Mouse (Mus musculus) kidney, adult 2 months (tissue): ENCODE results near the gene Mtr. TPM values are rescaled to one million over a fixed set of nuclear protein-coding genes. Genes with fewer than 3 reads are reported as not detected.

Experiments used
- DNase-seq: peaks from one replicate; pipeline ENCODE4 v3.0.0; 2021
- H3K27ac ChIP-seq: fragments of 200-500 bp; 2 replicates; pipeline ENCODE4 v1.5.1; 2012; ENCODE audit warnings: low read depth, low read length, control low read depth, inconsistent platforms; ENCODE audit not compliant: insufficient read depth
- H3K27me3 ChIP-seq: fragments of 200-500 bp; replicated peaks from 2 replicates; pipeline ENCODE4 v1.6.1; 2012; ENCODE audit warnings: mild to moderate bottlenecking, moderate library complexity, low read length, inconsistent platforms; ENCODE audit not compliant: control insufficient read depth, insufficient read depth
- H3K36me3 ChIP-seq: fragments of 200-500 bp; 2 replicates; pipeline ENCODE4 v1.6.1; 2012; ENCODE audit warnings: mild to moderate bottlenecking, moderate library complexity, low read length, inconsistent platforms; ENCODE audit not compliant: control insufficient read depth, insufficient read depth
- H3K4me1 ChIP-seq: fragments of 200-500 bp; 2 replicates; pipeline ENCODE4 v1.6.1; 2011; ENCODE audit warnings: low read length; ENCODE audit not compliant: control insufficient read depth, insufficient read depth
- H3K4me3 ChIP-seq: fragments of 200-500 bp; 2 replicates; pipeline ENCODE4 v1.5.1; 2011; ENCODE audit warnings: mild to moderate bottlenecking, low read depth, low read length, control low read depth; ENCODE audit not compliant: insufficient read depth
- CTCF ChIP-seq: fragments of 200-500 bp; conservative IDR thresholded peaks from 2 replicates; pipeline ENCODE4 v1.5.1; 2011; ENCODE audit warnings: low read depth, mild to moderate bottlenecking, control low read depth, low read length, moderate library complexity, mixed read lengths; ENCODE audit not compliant: insufficient read depth, insufficient read length
- POLR2A ChIP-seq: fragments of 200-500 bp; IDR thresholded peaks from one replicate; pipeline ENCODE4 v1.6.1; 2011; ENCODE audit warnings: low read depth, low read length, control low read depth
- WGBS: fragments of 180-500 bp; shearing (Covaris S2); methylation state at CpG from one replicate; pipeline ENCODE4 v1.1.7; 2018; 5-methylcytosine and 5-hydroxymethylcytosine counted together
- polyA plus RNA-seq: library from polyadenylated mRNA; depleted of rRNA; stranded (reverse); fragments of >200 nt; gene quantifications from 2 replicates; pipeline ENCODE4 v1.2.3, GENCODE M21; 2012

Mtr gene
- polyA plus RNA-seq, 1 experiment: 6.6 TPM

GRCm38 (mm10) chr13:12245938-12246337 is 12.0 kb downstream of the Mtr start:
- TF ChIP-seq POLR2A: no peak
- TF ChIP-seq CTCF: no peak
- Histone ChIP-seq H3K4me1 (peaks cover 7% of the 10 kb centered on the region; the same call in 1 of the 2 replicates), H3K36me3 (no peaks in the 10 kb centered on the region; the same call in 1 of the 2 replicates), H3K4me3 (no peak overlapping the region), H3K27me3 (no peaks in the 10 kb centered on the region), H3K27ac (no peak overlapping the region)
- 92% methylated on average over 2 of the region's 2 CpGs for WGBS
- DNase-seq: no peak

DNA sequence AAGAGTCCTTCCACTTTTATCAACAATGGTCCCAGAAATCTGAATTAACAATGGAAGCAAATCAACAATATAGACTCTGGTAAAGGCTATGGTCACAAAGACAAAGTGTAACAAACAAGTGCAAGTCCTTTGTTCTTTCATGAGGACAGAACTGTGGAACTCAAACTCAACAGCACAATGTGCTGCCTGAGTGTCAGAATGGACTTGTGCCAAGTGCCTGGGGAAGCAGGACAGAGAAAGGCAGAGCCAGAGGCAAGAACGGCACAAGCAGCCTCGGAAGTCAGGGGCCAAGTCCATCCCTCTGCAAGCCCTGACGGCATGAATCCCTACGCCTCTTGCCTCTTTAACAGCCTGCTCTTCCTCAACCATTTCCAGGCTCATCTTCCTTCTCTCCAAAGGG is 13.9 kb downstream of the Mtr start:
- TF ChIP-seq POLR2A (no peak), CTCF (no peak)
- no peaks in the 10 kb centered on the region for H3K27me3 ChIP-seq
- no peak for DNase-seq
- whole genome bisulfite sequencing: 65% methylated on average over 4 of the region's 4 CpGs
- H3K27ac ChIP-seq: no peak overlapping the region
- no peak overlapping the region for H3K4me3 ChIP-seq
- H3K36me3 ChIP-seq: no peaks in the 10 kb centered on the region; the same call in 1 of the 2 replicates
- no peaks in the 10 kb centered on the region for H3K4me1 ChIP-seq

GRCm38 (mm10) chr13:12232141-12232540 is 25.8 kb downstream of the Mtr start:
- H3K27me3 ChIP-seq: no peaks in the 10 kb centered on the region
- peaks cover 6% of the 10 kb centered on the region; the same call in 1 of the 2 replicates for H3K4me1 ChIP-seq
- WGBS: 80% methylated on average over 4 of the region's 4 CpGs
- DNase-seq: peak; percentile 85
- no peak overlapping the region for H3K27ac ChIP-seq
- TF ChIP-seq CTCF (no peak), POLR2A (no peak)
- H3K4me3 ChIP-seq: no peak overlapping the region
- peaks cover 4% of the 10 kb centered on the region; the same call in 1 of the 2 replicates for H3K36me3 ChIP-seq

DNA sequence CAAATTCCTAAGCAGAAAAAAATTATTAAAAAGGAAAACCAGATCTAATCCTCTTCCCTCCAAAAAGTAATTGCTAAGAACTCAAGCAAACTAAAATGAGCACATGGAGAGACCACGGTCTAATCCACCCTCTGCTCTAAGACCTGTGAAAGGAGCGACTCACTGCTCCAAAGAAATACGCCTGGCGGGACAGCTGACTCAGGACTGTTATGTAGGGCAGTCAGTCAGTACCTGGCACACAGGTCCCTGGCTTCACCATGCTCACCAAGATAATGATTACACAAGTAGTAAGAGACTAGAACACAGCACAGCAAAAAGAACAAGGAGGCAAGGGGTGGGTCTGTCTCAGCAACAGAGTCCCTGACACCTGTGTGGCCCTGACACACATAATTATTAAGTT is 29.7 kb downstream of the Mtr start:
- Histone ChIP-seq H3K4me1 (peaks cover 6% of the 10 kb centered on the region; the same call in 1 of the 2 replicates), H3K4me3 (no peak overlapping the region), H3K27me3 (no peaks in the 10 kb centered on the region), H3K27ac (peak overlapping the region; percentile 66; the same call in 1 of the 2 replicates), H3K36me3 (peaks cover 4% of the 10 kb centered on the region; the same call in 1 of the 2 replicates)
- peak; percentile 85 for DNase-seq
- 55% methylated on average over 4 of the region's 4 CpGs for WGBS
- TF ChIP-seq CTCF (no peak), POLR2A (no peak)

- Histone ChIP-seq H3K4me3 (no peak overlapping the region), H3K27ac (peak overlapping the region; percentile 57; the same call in 1 of the 2 replicates), H3K36me3 (peaks cover 3% of the 10 kb centered on the region), H3K27me3 (no peaks in the 10 kb centered on the region), H3K4me1 (peaks cover 6% of the 10 kb centered on the region; the same call in 1 of the 2 replicates)
- TF ChIP-seq CTCF (no peak), POLR2A (no peak)
- peak; percentile 58 for DNase-seq
- WGBS: 60% methylated on average over 5 of the region's 5 CpGs
These were observed 30.3 kb downstream of the Mtr start for GRCm38 (mm10) chr13:12227606-12228005.

DNA sequence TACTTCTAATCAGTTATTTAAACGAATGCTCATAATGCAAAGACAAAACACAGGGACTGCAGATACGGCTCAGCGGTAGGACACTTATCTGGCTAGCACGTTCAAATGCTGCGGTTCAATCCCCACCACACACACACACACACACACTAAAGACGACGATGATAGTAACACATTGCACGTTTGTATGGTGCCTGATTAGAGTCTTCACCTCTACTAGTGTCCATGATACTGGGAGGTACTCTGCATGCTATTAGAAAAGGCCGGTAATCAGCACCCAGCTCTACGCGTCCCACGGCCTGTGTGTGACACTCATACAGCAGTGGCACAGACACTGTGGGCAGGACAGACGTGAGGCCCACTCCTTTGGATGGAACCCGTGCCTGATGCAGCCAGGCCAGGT is 39.3 kb downstream of the Mtr start:
- DNase-seq: no peak
- H3K4me1 ChIP-seq: no peaks in the 10 kb centered on the region
- no peak overlapping the region for H3K27ac ChIP-seq
- no peaks in the 10 kb centered on the region for H3K27me3 ChIP-seq
- 94% methylated on average over 14 of the region's 14 CpGs for WGBS
- TF ChIP-seq POLR2A: no peak
- TF ChIP-seq CTCF: no peak
- peaks cover 10% of the 10 kb centered on the region for H3K36me3 ChIP-seq
- H3K4me3 ChIP-seq: no peak overlapping the region

- no peaks in the 10 kb centered on the region for H3K27me3 ChIP-seq
- no peak overlapping the region for H3K27ac ChIP-seq
- DNase-seq: no peak
- H3K36me3 ChIP-seq: peaks cover 2% of the 10 kb centered on the region; the same call in 1 of the 2 replicates
- no peak overlapping the region for H3K4me3 ChIP-seq
- WGBS: 86% methylated on average over 5 of the region's 5 CpGs
- TF ChIP-seq CTCF (no peak), POLR2A (no peak)
- no peaks in the 10 kb centered on the region for H3K4me1 ChIP-seq
These were observed 43.0 kb downstream of the Mtr start for GRCm38 (mm10) chr13:12214922-12215321.

GRCm38 (mm10) chr13:12211058-12211457 is 46.9 kb downstream of the Mtr start:
- Histone ChIP-seq H3K4me3 (no peak overlapping the region), H3K27ac (no peak overlapping the region), H3K36me3 (no peaks in the 10 kb centered on the region; the same call in none of the 2 replicates), H3K27me3 (no peaks in the 10 kb centered on the region), H3K4me1 (no peaks in the 10 kb centered on the region)
- 46% methylated on average over 2 of the region's 2 CpGs for WGBS
- no peak for DNase-seq
- TF ChIP-seq CTCF (no peak), POLR2A (no peak)
